Mouse (Mus musculus) MN1 (cell line): ENCODE data around the gene Arl15.

Experiments used
- DNase-seq: peaks from one replicate; pipeline ENCODE4 v3.0.0-alpha.2; 2016; ENCODE audit warnings: low spot score

Arl15 gene

GRCm38 (mm10) chr13:113844717-113845116 lies 50.4 kb downstream of the Arl15 start:
- DNase-seq, result no peak

DNA sequence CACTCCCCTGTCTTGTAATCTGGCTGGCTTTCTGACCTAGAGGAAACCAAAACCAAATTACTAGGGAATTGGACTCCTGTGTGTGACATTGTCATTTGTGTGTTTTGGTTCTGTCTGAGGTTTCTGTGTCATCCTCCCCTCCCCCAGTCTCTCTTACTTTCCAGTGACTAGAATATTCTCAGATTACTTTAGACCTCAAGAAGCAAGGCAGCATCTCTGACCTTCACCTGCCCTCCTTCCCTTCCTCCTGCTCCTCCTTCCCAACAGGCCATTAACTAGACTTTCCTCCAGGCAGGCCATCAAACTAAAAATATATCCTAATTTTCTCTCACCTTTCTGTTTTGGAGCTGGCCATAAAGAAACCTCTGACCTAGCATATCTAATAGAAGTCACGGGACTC lies 50.9 kb downstream of the Arl15 start:
- no peak for DNase-seq

DNA sequence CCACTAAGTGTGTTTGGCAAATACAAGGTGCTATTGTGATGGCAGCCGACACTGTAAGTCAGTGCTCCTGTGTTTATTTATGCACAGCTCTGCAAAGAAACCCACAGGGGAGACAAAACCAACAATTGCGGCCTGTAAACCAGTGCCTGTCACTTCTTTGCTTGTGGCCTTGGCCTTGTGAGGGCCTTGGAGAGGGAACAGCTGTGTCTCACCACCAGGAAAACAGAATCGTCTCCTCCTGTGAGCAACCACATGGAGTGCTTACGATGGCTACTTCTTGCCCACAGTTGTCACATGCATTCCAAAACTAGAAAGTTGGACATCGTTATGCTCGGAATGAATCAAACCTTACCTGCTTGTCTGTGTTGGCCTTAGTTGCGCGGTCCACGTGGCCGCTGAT lies 52.1 kb downstream of the Arl15 start:
- no peak for DNase-seq

DNA sequence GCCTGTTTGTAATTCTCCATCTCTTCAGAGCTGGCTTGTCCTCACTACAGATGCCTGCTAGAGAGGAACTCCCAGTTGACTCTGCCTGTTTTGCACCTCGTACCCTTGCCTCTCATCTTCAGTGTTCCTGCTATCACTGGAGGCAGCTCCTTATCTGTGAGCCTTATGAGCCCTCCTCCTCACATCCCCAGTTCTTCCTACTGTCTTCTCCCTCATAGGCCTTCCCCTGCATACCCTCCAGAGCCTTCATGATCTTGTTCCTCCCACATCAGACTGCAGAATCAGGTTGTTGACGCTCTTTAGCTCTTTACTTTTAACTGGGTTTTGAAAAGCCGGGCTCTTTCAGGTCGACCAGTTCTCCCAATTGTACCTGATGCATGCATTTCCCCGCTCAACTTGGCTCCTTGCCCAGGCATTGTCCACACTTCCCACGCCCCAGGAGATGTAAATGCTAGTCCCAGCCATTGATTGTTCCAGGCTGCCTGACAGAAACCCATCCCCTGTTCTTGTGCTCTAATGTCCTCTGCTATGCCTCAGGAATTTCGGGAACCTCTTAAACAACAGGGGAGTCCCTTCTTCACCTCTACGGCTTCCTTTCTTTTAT lies 56.2 kb downstream of the Arl15 start:
- peak; percentile 35 for DNase-seq

- DNase-seq, result no peak
These were observed 57.5 kb downstream of the Arl15 start for GRCm38 (mm10) chr13:113851602-113852375.

DNA sequence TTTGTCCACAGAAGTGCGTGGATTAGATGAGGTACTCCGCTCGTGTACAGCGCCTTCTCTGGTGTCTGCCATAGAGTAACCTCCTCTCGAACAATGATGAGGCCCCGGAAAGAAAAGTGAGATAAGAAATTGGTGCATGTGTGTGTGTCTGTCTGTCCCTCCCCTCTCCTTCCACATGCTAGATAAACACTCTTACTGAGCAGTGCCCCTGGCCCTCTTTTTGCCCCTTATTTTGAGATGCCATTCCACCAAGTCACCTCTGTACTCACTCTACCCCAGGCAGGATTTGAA lies 58.0 kb downstream of the Arl15 start:
- DNase-seq, result no peak

DNA sequence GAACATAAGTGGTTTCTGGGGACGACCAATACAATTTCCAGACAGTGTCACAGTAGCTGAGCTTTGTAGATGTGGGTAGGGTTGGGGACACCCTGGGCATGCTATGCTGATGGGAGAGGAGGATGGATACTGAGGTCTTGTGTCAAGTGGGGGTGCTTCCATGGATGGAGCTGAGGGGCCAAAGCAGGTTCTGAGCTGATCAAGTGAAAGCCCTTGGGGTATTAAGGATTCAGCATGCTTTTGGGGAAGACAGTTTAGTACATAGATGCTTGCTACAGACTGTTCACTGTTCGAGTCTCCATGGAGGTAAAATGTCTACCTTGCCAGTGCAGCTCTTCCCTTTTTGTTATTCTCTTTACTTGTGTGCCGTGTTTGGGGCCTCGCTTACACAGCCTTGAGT lies 59.8 kb downstream of the Arl15 start:
- no peak for DNase-seq

DNA sequence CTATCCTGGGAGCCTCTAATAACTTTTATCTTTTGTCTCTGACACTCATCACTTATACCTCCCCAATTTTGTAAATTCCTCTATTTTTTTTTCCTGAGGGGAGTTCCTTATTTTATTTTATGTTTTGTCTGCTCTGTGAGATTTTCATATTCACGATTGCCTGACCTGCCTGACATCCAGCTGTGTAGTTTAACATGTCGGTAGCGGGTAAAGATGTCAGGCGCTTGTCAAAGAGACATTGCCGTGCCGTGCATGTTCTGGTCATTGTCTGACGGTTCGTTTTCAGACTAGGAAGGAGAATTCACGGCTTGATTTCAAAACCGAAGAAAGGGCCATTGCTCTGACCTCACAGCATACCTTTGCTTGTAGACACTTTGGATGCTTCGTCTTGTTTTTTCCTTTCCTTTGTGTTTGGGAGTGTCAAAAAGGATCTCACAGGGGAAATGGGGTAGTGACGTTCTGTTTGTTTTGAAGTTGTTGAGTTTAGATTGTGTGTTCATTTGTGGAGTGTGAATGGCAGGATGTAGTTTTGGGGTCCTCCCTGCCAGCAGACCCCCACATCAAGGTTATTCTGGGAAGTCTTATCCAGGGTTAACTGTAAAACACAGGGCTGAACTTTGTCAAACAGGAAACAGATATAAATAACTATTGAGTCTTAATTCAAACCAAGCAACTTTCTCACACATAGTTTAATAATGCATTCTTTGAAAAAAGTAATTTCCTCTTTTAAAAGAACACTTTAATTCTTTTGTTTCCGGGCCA lies 60.4 kb downstream of the Arl15 start:
- no peak for DNase-seq

DNA sequence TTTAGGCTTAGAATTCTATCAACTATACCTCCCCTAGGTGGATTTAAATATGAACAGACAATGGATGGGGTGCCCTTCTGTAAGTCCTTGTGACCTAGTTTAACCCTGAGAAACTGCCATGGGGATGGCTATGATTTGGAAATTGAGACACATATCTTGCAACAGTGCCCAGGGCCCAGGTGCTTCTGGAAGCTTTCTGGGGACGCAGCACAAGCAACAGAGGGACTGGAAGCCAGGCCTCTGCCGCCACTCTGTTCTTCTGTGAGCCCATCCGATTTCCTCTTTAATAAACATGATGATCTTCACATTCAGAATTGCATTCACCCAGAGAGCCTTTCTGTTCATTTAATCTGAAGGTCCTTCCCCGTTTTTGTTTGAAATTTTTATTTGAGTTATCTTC lies 62.6 kb downstream of the Arl15 start:
- DNase-seq, result no peak

DNA sequence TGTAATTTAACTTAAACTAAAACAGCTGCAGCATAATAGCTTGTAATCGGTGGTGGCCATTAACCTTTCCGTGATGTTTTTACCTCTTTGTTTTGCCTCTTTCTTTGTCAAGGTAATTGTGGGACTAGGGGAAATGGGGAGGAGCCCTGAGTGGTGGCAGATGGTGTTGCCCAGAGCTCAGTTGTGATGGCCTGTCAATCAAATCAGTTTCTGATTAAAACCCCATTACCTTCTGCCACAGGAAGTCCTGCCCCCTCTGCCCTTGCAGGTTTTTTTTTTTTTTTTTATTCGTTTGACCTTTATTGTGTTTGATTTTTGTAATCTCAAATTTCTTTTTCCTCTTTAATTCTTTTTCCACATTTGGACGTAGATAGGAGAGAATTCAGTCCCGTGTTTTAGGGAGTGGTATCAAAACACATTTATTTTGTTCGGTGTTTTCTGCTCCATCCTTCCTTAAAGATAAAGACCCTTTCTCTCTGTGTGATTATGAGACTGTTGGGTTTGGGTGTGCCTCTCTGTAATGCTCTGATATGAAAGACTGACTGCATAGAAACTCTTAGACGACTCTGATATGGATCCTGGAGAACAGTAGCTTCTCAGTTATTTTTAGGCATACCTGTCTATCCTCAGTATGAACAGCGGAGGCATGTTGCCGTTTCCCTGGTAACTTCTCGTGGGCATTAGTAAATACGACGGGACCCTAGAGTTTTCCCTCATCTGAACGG lies 64.5 kb downstream of the Arl15 start:
- DNase-seq, result no peak

DNA sequence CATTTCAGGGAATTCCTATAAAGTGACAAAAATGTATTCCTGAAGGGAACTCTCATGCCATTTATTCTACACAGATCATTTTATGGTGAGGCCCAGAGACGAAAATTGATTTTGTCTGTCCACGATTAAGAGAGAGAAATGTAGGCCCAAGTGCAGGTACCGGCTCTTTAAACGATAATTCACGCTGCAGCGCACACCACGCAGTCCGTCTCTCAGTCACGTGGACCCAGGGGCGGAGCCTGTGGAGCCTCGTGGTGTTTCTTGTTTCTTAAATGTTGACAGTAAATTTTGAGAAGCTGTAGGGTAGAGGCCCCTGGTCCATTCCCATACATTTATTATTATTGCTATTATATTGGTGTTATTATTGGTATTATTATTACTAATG lies 65.1 kb downstream of the Arl15 start:
- DNase-seq, result no peak

- no peak for DNase-seq
These were observed 66.5 kb downstream of the Arl15 start for GRCm38 (mm10) chr13:113860816-113861215.

DNA sequence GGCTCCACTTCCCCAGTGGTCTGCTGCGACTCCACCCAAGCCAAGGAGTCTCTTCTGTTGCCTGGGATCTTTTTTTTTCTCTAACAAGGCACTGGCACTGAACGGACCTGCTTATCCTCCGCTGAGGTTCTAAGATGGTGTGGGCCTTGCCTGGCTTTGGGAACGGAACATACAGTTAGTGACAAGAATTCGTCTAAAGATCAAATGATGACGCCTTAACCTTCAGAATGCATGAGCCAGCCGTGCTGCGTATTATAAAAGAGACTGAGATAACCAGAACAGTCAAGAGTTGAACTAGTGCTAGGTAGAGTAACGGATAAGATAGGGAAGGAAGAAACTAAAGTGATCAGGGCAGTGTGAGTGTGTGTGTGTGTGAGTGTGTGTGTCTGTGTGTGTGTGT lies 66.9 kb downstream of the Arl15 start:
- no peak for DNase-seq

DNA sequence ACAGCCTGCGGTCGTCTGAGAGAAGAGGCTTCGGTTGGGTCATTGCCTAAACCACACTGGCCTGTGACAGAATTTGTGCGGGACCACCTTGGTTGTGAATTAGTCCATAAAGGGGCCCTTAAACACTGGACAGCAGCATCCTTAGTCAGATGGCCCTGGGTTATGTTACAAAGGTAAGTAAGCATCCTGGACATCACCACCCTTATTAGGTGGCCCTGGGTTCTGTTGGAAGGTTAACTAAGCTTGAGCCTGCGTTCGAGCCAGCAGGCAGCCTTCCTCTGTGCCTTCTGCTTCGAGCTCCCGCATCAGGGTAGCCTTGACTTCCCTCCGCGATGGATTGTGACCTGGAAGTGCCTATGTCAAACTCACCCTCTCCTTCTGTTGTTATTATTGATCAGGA lies 68.6 kb downstream of the Arl15 start:
- no peak for DNase-seq

DNA sequence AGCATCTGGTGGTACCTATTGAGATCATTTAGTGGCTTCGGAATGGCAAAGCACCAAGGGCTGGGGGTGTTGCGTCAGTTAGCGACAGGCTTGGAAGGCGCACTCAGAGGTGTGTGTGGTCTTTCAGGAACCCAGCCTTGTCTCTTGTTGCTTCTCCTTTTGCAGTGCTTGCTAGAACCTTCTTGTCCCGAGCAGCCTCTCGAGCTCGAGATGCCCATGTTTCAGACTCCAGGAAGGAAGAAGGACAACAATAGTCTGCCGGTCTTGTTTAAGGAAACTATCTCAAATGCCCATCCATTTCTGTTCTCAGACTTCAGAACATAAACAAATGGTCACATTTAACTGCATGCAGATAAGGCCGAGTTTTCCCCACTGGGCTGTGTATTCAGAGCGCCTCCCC lies 69.4 kb downstream of the Arl15 start:
- DNase-seq, result no peak

DNA sequence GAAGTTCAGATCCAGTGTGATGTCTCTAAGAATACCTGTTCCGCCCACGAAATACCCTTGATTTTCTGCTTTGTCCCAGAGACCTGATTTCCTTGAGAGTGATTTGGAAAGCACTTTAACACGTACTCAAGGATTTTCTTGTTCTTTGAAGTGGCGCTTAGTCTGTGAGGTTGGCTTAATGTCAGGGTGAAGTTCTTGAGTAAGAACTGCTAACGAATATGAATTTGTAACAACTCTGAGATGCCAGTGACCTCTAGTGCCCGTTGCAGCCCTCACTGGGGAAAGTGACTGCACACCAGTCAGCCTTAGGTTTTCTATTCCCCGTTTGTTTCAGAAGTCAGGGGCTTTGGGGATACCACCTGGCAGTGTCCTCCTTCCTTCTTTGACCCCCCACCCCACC lies 70.0 kb downstream of the Arl15 start:
- no peak for DNase-seq

GRCm38 (mm10) chr13:113864893-113865292 lies 70.6 kb downstream of the Arl15 start:
- peak; percentile 53 for DNase-seq

GRCm38 (mm10) chr13:113865378-113865777 lies 71.1 kb downstream of the Arl15 start:
- DNase-seq, result no peak

DNA sequence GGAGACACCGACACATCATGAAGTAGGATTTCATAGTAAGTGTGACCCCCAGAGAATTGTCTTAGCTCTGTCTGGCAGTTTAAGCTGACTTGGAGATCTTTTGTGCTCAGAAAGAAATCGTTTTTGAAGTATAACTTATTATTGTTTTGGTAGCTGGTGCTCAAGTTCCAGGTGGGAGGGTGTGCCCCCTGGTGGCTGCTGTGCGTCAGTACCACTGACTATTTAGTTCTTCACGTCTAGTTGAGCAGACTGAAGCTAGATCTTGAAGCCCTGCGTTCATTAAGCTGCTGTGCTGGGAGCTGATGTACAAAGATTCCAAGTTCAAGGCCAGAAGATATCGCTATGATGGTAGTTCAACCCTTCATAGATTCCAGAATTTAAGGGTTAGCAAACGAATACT lies 71.5 kb downstream of the Arl15 start:
- DNase-seq, result peak; percentile 55

GRCm38 (mm10) chr13:113867736-113868135 lies 73.4 kb downstream of the Arl15 start:
- DNase-seq, result no peak

DNA sequence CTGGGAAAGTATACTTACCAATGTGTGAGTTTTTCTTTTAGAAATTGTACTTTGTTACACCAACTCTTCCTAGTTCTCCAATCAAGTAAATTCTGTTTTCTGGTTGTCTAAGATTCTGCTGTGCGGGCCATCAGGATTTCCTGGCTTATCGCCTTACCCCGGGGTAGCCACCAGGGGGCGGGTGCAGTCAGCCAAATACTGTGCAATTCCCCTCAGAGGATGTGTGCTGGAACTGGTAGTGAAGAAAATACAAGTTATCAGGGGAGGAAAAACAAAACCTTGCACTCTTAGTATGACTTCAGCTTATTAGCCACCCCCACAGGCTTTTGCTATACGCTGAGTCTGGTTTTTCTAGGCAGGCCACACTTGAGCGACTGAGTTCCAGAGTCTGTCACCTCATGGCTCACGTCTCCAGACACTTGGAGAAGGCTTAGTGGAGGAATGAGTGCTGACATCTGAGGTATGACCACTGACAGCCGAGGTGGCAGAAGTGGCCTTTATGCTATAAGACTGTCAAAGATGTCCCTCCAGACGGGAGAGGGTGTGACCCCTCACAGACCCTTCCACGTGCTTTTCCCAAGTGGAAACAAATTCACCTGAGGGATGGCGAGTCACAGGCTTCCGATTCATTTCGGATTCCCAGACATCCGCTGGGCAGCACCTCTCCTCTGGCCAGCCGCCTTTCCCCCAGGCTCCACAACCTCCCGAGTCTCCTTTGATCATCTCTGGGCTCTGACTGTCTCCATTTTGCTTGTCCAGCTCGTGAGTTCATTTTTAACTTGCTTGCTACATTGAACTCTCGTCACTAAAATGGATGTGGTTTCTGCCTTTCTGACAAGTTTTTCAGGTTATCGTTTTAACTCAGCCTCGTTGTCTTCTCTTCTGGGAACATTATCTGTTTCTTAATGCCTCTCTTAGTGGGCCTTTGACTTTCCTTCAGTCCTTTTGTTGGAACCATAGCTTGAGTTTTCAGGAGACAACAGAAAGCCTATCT lies 75.2 kb downstream of the Arl15 start:
- peak; percentile 60 for DNase-seq

- no peak for DNase-seq
These were observed 76.1 kb downstream of the Arl15 start for GRCm38 (mm10) chr13:113870403-113870802.
